In the genomic region with DNA sequence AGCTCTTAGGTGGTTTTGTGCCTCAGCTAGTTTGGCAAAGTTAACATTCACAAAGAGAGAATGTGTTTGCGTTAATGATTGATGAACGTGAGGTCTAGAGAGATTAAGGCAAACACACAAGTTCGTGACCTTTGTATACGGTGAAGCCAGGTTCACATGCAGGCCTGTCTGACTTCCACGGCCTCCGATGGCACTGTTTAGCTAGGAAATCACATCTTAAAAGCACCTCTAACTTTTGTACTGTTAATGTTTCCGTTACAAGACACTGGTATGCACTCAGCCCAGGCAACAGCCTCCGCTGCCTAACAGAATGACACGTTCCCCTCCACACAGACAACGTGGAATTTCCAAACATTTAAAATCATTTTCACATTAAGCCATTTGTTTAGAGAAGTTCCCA, we compare ENCODE assay signal across 14 mouse cellular contexts.
DNase-seq lines count a peak whose midpoint lies in the region; ATAC-seq lines count a peak whose summit lies in the region.
"Had no signal": no experiment of that assay in that cellular context is flagged by ENCODE, and none has a peak within 500 bp of the region (broad histone marks: within the 10 kb centered on the region; RNA-seq: fewer than 3 reads in every experiment).

No protein-coding gene starts in this region.

- H3K27ac ChIP-seq in intestine, embryonic 15.5 days = 0 out of 2 replicates have a peak overlapping the region, but pooled peaks have one; percentile 7
- 0 out of 2 replicates have a peak overlapping the region, but pooled peaks have one; percentile 35 for H3K27ac ChIP-seq in stomach, embryonic 14.5 days (ENCODE audit: low read length)
- no peak overlapping the region for H3K27ac ChIP-seq in hindbrain, embryonic 10.5 days
- H3K27ac ChIP-seq: hindbrain, embryonic 13.5 days had no signal

- peak; percentile 84 for ATAC-seq in intestine, embryonic 15.5 days
- ATAC-seq in stomach, embryonic 14.5 days (ENCODE audit: insufficient number of reproducible peaks, insufficient read depth, low FRiP score, low read depth) = peak; percentile 61
- ATAC-seq: forebrain, postnatal 0 days had no signal

- peak overlapping the region; percentile 32 for H3K4me2 ChIP-seq in intestine, embryonic 15.5 days (replicated peaks)
- H3K4me2 ChIP-seq in stomach, embryonic 14.5 days (replicated peaks; ENCODE audit: low read depth, low read length) = peak overlapping the region; percentile 22; the same call in 1 of the 2 replicates
- H3K4me2 ChIP-seq: hindbrain, embryonic 13.5 days had no signal

- intact Hi-C loops in left cerebral cortex, postnatal 10 days (cut with DNase I) = no loop called here

- no peak overlapping the region for H3K9ac ChIP-seq in intestine, embryonic 15.5 days
- no peak overlapping the region for H3K9ac ChIP-seq in stomach, embryonic 14.5 days (replicated peaks; ENCODE audit: low read depth, low read length)
- H3K9ac ChIP-seq: forebrain, postnatal 0 days; hindbrain, embryonic 13.5 days had no signal

- no peaks in the 10 kb centered on the region for H3K36me3 ChIP-seq in intestine, embryonic 15.5 days
- H3K36me3 ChIP-seq in stomach, embryonic 14.5 days (ENCODE audit: control insufficient read depth, insufficient read depth, low read length) = no peaks in the 10 kb centered on the region
- H3K36me3 ChIP-seq in hindbrain, embryonic 10.5 days = no peaks in the 10 kb centered on the region
- H3K36me3 ChIP-seq: hindbrain, embryonic 13.5 days had no signal

- H3K4me3 ChIP-seq in intestine, embryonic 15.5 days (replicated peaks) = no peak overlapping the region
- no peak overlapping the region for H3K4me3 ChIP-seq in stomach, embryonic 14.5 days (ENCODE audit: low read depth, low read length)
- H3K4me3 ChIP-seq in hindbrain, embryonic 10.5 days = no peak overlapping the region
- H3K4me3 ChIP-seq: hindbrain, embryonic 13.5 days had no signal

- H3K4me1 ChIP-seq in intestine, embryonic 15.5 days (replicated peaks) = peaks cover 3% of the 10 kb centered on the region; the same call in 1 of the 2 replicates
- peaks cover 4% of the 10 kb centered on the region; the same call in 1 of the 2 replicates for H3K4me1 ChIP-seq in stomach, embryonic 14.5 days (ENCODE audit: control insufficient read depth, insufficient read depth, low read length)
- no peaks in the 10 kb centered on the region for H3K4me1 ChIP-seq in hindbrain, embryonic 10.5 days (replicated peaks)
- H3K4me1 ChIP-seq: hindbrain, embryonic 13.5 days had no signal

- H3K27me3 ChIP-seq in intestine, embryonic 15.5 days (replicated peaks) = no peaks in the 10 kb centered on the region
- H3K27me3 ChIP-seq in stomach, embryonic 14.5 days (ENCODE audit: control insufficient read depth, insufficient read depth, low read length) = no peaks in the 10 kb centered on the region
- no peaks in the 10 kb centered on the region for H3K27me3 ChIP-seq in hindbrain, embryonic 10.5 days (ENCODE audit: insufficient read depth, poor library complexity, severe bottlenecking)
- H3K27me3 ChIP-seq: CH12.LX; hindbrain, embryonic 13.5 days had no signal

- peak; percentile 58 to 79 for DNase-seq in kidney, adult 8-10 months
- DNase-seq in liver = peak; percentile 15
- DNase-seq in cerebellum, postnatal 14 days = no peak
- no peak for DNase-seq in hindbrain, embryonic 10.5 days (ENCODE audit: low spot score)
- no peak for DNase-seq in left cerebral cortex, postnatal 10 days (ENCODE audit: extremely low spot score in 1 of 2, low spot score in 2 of 2)
- DNase-seq: adrenal gland, adult 2 months; cerebellum, postnatal 25 days; forebrain, postnatal 0 days; gastrocnemius, postnatal 36 days; right cerebral cortex, postnatal 14 days had no signal

- H3K9me3 ChIP-seq in intestine, embryonic 15.5 days = no peaks in the 10 kb centered on the region
- H3K9me3 ChIP-seq in stomach, embryonic 14.5 days (ENCODE audit: control insufficient read depth, low read depth, low read length) = no peaks in the 10 kb centered on the region
- H3K9me3 ChIP-seq in hindbrain, embryonic 10.5 days = no peaks in the 10 kb centered on the region
- H3K9me3 ChIP-seq: hindbrain, embryonic 13.5 days had no signal

- WGBS in intestine, embryonic 15.5 days = 15% methylated on average over 10 of the region's 10 CpGs
- 14% methylated on average over 10 of the region's 10 CpGs for WGBS in stomach, embryonic 14.5 days
- WGBS in hindbrain, embryonic 10.5 days = 85% methylated on average over 10 of the region's 10 CpGs

Comparison
In these comparisons a context has a peak if more than half of its experiments do, and no peak if none do; other contexts are left out.
1. DNase-seq: peak in kidney, adult 8-10 months (2 of 2) and liver (single experiment); none in cerebellum, postnatal 14 days (0 of 2), hindbrain, embryonic 10.5 days (single experiment) and left cerebral cortex, postnatal 10 days (0 of 2).